Comparison of ENCODE assay signal across 25 mouse cellular contexts in genomic region chr5:144952592-144952991, GRCm38 (mm10). TPM values are rescaled to one million over a fixed set of nuclear protein-coding genes. Genes with fewer than 3 reads are reported as not detected.
DNase-seq lines count a peak whose midpoint lies in the region; ATAC-seq lines count a peak whose summit lies in the region.
"Had no signal": no experiment of that assay in that cellular context is flagged by ENCODE, and none has a peak within 500 bp of the region (broad histone marks: within the 10 kb centered on the region; RNA-seq: fewer than 3 reads in every experiment).

No protein-coding gene starts in this region.

- H3K9me3 ChIP-seq in kidney, embryonic 16.5 days (ENCODE audit: low read length): no peaks in the 10 kb centered on the region
- H3K9me3 ChIP-seq: forebrain, embryonic 10.5 days; forebrain, embryonic 13.5 days; heart, embryonic 12.5 days; heart, embryonic 15.5 days; hindbrain, embryonic 10.5 days had no signal

- 51% methylated on average over 2 of the region's 2 CpGs for WGBS in kidney, embryonic 16.5 days

- no peaks in the 10 kb centered on the region for H3K27me3 ChIP-seq in kidney, embryonic 16.5 days (ENCODE audit: insufficient read depth, low read length)
- H3K27me3 ChIP-seq: forebrain, embryonic 13.5 days; heart, embryonic 12.5 days; heart, embryonic 15.5 days had no signal

- no peak for ATAC-seq in kidney, embryonic 16.5 days (ENCODE audit: low FRiP score, low TSS enrichment)
- ATAC-seq: activated CD4-positive, CD25-positive, alpha-beta regulatory T cell, adult 4 months; forebrain, embryonic 13.5 days; forebrain, embryonic 16.5 days had no signal

- no peak overlapping the region for H3K4me2 ChIP-seq in kidney, embryonic 16.5 days (replicated peaks; ENCODE audit: low read depth, low read length)
- H3K4me2 ChIP-seq: forebrain, embryonic 13.5 days; heart, embryonic 12.5 days; heart, embryonic 15.5 days; hindbrain, embryonic 14.5 days had no signal

- no peak overlapping the region for H3K9ac ChIP-seq in kidney, embryonic 16.5 days (replicated peaks; ENCODE audit: low read length)
- H3K9ac ChIP-seq: forebrain, embryonic 13.5 days; heart, embryonic 12.5 days; heart, embryonic 15.5 days; hindbrain, embryonic 14.5 days had no signal

- no peak overlapping the region for H3K4me3 ChIP-seq in kidney, embryonic 16.5 days (ENCODE audit: low read length)
- H3K4me3 ChIP-seq: forebrain, embryonic 10.5 days; forebrain, embryonic 13.5 days; heart, embryonic 12.5 days; heart, embryonic 15.5 days; hindbrain, embryonic 10.5 days had no signal

- H3K36me3 ChIP-seq in kidney, embryonic 16.5 days (ENCODE audit: insufficient read depth, low read length): no peaks in the 10 kb centered on the region
- H3K36me3 ChIP-seq: forebrain, embryonic 10.5 days; heart, embryonic 12.5 days; heart, embryonic 15.5 days; hindbrain, embryonic 10.5 days had no signal

- H3K27ac ChIP-seq in kidney, embryonic 16.5 days (ENCODE audit: low read length): 0 out of 2 replicates have a peak overlapping the region, but pooled peaks have one; percentile 27
- H3K27ac ChIP-seq: forebrain, embryonic 10.5 days; forebrain, embryonic 13.5 days; heart, embryonic 15.5 days; hindbrain, embryonic 10.5 days; hindbrain, embryonic 14.5 days had no signal

- H3K4me1 ChIP-seq in kidney, embryonic 16.5 days (ENCODE audit: insufficient read depth, low read length): peaks cover 48% of the 10 kb centered on the region

- intact Hi-C loops in left cerebral cortex, postnatal 4 days (cut with DNase I): no loop called here
- intact Hi-C loops in left cerebral cortex, postnatal 36 days (cut with DNase I): no loop called here

- DNase-seq in cerebellum, postnatal 10 days: peak; percentile 52 to 71
- no peak for DNase-seq in cerebellum, postnatal 36 days
- no peak for DNase-seq in kidney, adult 11 months
- peak; percentile 42 for DNase-seq in left cerebral cortex, postnatal 4 days
- no peak for DNase-seq in left cerebral cortex, postnatal 36 days (ENCODE audit: low spot score in 2 of 2)
- peak; percentile 27 for DNase-seq in brain, adult 2 months (ENCODE audit: low read depth, low spot score)
- no peak for DNase-seq in spleen, postnatal 4 days (ENCODE audit: low spot score in 2 of 2)
- DNase-seq: adrenal gland, adult 8-10 months; adrenal gland, postnatal 25 days; cerebellum, adult 11 months; cerebellum, adult 2 months; cerebellum, adult 9-11 months; gastrocnemius, postnatal 25 days; heart, adult 18-20 months; heart, postnatal 10 days; heart, postnatal 36 days had no signal

RNA-seq across cellular contexts. Expression of gene Smurf1, which starts 13.1 kb away (rescaled TPM):
- polyA plus RNA-seq in kidney, embryonic 16.5 days (2015; fragmentation: Nextera tagmentation; extraction: Ambion mirVana): 9.5 and 14.0 TPM in 2 replicates
- total RNA-seq in left cerebral cortex, postnatal 4 days (2021): 10 to 100 TPM; 59.3 to 60.2 TPM
- total RNA-seq in left cerebral cortex, postnatal 36 days (2021): 10 to 100 TPM; 34.6 to 37.2 TPM

Comparison
In these comparisons a context has a peak if more than half of its experiments do, and no peak if none do; other contexts are left out.
1. DNase-seq: peak in cerebellum, postnatal 10 days (2 of 2), left cerebral cortex, postnatal 4 days (single experiment) and brain, adult 2 months (single experiment); none in cerebellum, postnatal 36 days (0 of 2), kidney, adult 11 months (single experiment), left cerebral cortex, postnatal 36 days (0 of 2) and spleen, postnatal 4 days (0 of 2).